Mouse (Mus musculus): ENCODE measurements around the gene Ryr2.
A peak's percentile ranks its signal among the peaks of the same experiment; 100 is the strongest.

The Ryr2 gene

DNA sequence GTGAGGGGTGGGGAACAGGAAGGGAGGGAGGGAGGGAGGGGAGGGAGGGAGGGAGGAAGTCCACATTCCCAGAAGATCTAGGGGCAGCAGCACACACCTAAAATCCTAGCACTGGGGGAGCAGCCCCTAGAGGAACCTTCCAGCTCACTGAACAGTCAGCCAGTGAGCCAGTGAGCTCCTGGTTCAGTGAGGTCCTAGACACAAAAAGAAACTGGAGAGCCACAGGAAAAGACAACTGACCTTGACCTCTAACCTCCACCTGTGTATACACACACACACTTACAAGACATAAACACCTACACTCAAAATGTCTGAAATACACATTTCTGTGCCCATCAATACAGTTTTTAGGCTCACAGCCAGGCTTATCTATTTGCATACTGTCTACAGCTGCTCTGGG, 173.4 kb downstream of the Ryr2 start:
- no peak for DNase-seq

- DNase-seq: no peak
Measured at GRCm38 (mm10) chr13:11928709-11929108, 178.0 kb downstream of the Ryr2 start.

- no peak for DNase-seq
Measured at GRCm38 (mm10) chr13:11927727-11928126, 179.0 kb downstream of the Ryr2 start.

- peak in 1 of 2 experiments; percentile 12 for DNase-seq
Measured at GRCm38 (mm10) chr13:11926720-11927500, 179.8 kb downstream of the Ryr2 start.

- DNase-seq: no peak
Measured at GRCm38 (mm10) chr13:11926215-11926614, 180.5 kb downstream of the Ryr2 start.

- DNase-seq: no peak
Measured at GRCm38 (mm10) chr13:11924732-11925131, 182.0 kb downstream of the Ryr2 start.

GRCm38 (mm10) chr13:11920495-11920894, 186.2 kb downstream of the Ryr2 start:
- DNase-seq: no peak

DNA sequence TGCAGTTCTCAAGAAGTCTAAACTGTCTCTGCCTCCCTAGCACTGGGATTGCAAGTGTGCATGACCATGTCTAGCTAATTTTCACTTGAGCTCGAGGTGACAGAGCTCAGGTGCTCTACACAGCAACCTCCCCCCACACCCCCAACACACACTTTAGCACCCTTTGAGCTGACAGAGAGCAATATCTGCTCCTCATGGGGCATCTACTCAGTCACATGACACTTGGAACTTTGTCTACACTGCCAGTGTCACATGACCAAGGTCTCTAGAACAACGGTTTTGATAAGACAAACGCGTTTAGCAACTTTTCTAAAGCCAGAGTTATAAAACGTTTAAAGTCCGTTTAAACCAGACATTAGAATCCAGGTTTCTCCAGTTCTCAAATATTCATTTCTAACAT, 187.3 kb downstream of the Ryr2 start:
- DNase-seq: no peak

DNA sequence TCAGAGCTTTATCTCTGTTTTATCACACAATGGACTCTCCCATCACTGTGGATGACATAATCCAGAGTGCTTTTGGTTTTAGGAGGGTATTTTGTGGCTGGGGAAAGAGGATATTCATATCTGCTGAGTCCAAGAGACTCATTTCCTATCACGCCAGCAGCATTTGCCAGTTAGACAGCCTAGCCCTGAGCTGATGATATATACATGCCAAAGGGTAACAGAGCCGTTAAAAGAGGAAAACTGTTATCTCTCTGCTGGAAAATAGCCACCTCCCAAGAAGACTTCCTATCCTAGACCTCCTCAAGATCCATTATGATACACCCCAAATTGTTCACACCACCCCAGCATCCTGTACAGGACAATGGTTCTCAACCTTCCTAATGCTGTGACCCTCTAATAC, 191.1 kb downstream of the Ryr2 start:
- DNase-seq: no peak

DNA sequence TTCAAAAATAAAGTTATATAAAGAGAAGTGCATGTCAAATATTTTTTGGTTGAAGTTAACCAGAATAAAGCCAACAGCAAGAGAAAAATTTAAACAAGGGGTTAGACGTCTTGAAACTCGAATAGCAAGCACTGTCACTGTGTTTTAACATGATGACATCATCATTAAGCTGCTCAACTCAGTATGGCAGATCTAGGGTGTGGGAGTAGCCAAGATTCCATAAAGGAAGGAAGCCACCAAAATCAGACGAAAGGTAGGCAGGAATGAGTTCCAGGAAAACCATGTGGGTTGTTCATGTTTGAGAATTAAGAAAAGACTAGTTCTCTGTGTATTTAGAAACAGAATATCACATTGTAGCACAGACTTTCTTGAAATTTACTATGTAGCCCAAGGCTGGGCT, 192.1 kb downstream of the Ryr2 start:
- no peak for DNase-seq

DNA sequence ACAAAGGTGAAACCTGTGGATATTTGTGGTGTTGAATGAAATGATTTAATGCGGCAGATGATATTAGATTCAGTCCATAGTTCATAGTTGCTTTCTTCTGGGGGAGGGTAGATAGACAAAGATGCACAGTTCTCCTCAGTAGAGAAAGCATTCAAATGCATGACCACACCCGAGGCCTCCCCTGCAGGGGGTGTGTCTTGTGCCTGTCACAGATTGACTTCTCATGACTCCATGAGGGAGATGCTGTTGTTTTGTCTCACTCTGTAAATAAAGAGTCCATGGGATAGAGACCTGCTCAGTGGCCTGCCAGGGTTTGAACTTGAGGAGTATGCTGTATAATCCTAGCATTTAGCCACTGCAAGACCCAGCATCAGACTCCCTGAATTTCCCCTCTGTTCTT, 194.5 kb downstream of the Ryr2 start:
- DNase-seq: no peak

DNA sequence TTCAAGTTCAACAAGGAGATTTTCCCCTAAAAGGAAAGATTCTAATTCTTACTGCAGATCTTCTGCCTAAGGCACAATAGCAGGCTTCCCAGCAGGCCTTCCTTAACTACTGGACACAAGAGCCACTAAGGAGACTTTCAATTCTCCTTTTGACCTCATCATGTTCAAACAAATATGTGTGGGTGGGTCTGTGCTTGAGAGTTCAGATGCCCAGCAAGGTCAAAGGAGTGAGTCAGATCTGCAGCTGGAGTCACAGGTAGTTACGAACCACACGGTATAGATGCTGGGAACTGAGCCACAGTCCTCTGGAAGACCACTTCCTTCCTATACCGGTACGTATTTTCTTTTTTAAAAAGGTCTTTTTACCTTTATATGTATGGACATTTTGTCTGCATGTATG, 198.6 kb downstream of the Ryr2 start:
- no peak for DNase-seq

GRCm38 (mm10) chr13:11905126-11905525, 201.6 kb downstream of the Ryr2 start:
- no peak for DNase-seq

DNA sequence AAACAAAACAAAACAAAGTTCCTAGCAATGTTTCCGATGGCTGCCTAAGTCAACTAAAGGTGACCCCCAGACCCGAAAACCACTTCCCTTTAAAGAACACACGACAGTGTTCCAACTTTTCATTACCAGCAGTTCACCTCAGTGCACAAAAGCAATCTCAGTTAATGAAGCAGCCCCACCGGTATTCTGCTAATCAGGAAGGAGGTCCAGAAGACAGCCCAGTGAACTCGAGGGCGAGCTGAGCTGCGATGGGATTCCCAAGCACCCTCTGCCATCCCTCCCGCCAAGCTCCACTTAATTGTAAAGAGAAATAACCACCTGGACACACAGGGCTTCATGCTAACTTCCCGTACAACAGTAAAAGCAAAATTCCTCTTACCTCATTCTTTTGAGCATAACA, 203.5 kb downstream of the Ryr2 start:
- no peak for DNase-seq

- DNase-seq: no peak
Measured at GRCm38 (mm10) chr13:11902856-11903255, 203.9 kb downstream of the Ryr2 start.

DNA sequence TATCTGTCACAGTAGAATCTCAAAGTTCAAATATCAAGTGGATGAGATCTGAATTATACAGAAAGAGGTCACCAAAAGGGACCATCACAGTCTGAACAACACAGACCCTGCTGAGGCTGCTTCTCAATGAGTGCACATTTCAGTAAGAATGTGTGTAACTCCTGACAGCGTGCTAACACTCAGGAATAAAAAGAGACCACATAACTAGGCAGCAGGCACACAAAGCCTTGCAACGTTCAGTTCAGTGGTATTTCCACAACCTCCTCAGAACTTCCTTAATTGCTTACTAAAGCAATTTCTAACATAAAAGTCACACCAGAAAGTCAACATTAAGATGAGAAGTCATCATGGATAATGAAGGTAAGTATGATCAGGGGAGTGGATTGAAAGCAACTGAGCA, 206.1 kb downstream of the Ryr2 start:
- no peak for DNase-seq

- no peak for DNase-seq
Measured at GRCm38 (mm10) chr13:11895631-11896030, 211.1 kb downstream of the Ryr2 start.

DNA sequence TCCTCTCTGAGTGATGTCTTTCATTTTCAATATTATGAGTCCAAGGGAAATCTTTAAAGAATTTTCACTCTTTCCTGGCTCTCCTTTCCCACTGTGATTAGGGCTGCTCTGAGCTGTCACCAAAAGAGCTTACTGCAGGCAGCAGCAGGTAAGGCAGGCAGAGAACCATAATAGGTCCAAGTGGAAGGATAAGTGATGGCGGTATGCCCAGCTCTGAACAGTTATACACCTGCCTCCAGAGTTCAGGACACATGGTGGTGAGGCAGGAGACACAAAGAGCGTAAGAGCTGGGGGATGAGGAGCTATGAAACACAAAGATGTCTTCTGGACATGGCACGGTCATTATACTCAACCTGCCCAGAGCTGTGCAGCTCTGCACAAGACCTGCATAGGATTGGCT, 215.0 kb downstream of the Ryr2 start:
- no peak for DNase-seq

GRCm38 (mm10) chr13:11891115-11891514, 215.6 kb downstream of the Ryr2 start:
- no peak for DNase-seq

GRCm38 (mm10) chr13:11884175-11884574, 222.6 kb downstream of the Ryr2 start:
- DNase-seq: no peak

DNA sequence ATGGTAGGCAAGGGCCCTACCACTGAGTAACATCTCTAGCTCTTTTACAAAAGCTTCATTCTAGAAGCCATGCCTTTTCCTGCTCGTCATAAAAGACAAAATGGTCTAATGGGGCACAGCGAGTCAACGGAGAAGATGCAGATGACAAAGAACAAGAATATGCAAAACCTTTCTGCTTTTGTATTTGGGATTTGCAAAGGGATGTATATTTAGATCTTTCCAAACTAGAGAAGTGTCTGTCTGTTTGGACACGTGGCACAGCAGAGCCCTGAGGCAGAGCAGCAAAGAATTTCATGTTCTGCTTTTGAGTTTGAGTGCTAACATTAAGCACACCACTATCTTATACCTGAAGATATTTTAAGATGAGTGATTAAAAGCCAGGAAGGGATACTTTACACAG, 224.4 kb downstream of the Ryr2 start:
- no peak for DNase-seq

DNA sequence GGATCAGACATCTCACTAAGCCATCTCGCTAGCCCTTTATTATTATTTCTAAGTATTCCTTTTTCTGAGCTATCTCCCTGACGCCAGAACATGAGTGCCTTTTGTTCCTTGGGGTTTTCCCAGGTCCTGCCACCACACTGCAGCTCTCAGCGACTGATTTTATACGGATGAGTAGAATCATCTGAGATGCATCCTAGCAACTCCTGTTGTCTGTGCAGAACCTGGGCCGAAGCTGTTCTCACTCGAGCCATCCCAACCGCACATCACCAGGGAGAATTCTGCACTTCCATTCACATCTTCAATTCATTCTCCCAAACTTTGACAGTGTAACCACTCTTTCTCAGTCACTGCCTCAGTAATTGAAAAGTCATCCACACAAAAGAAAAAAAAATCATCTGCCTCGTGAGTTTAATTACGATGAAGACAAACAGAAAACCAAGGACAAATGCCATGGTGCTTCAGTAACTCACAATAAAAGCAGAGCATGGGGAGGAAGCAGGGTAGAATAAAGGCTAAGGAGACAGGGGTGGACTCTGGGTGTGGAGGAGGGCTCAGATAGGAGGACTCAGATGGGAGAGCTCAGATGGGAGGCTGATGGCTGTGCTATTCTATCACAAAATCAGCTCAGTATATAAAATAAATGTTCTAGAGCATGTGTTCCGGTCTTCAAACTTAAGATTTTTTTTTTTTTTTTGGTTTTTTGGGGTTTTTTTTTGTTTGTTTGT, 226.1 kb downstream of the Ryr2 start:
- DNase-seq: no peak

DNA sequence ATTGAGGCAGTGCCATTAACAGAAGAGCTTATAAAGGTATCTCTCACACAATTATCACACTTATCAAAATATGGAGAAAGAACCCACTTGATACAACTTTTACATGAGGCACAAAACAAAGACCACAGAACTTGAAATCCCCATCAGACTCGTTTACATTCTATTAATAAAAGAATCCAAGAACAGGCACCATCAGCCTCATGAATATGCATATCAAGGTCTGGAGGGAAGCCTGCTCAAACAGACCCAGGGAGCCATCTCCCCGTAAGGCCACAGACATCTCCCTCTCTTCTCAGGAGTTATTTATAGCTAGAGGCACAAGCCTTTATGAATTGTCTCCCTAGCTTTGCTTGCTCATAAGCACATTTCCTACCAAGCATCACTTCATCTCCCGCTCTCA, 227.7 kb downstream of the Ryr2 start:
- no peak for DNase-seq

DNA sequence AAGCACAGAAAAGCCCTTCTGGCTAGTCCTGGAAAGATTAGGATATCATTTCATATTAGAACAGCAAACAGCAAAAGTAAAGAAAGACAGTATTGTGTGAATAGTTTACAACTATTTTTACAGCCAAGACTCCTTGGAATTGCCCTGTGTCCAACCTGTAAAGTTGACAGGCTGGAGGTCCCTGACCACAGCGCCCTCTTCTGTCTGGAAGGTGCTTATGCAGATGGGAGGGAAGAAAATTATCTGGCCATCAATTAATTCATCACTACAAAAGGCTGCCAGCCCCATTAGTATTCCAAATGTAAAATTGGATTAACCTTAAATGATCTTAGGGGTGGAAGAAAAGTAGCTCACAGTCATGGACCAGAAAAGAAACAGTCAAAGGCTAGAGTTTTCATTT, 231.9 kb downstream of the Ryr2 start:
- peak in 1 of 2 experiments; percentile 15 for DNase-seq

DNA sequence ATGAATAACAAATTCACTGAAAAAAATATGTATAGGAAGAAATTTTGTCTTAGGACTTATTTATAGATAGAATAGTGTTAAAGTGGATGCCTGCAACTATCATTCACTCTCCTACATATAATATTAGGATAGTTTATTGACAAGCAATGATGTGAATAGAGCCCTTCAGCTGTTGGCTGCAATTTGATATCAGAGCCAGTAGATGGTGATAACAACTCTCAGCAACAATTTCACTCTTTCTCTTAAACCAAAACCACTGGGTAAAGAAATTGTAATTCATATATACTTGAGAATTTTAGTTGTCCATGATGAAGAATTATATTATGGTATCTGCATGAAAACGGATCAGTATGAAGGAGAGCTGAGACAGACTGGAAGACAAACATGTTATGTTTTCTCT, 236.8 kb downstream of the Ryr2 start:
- no peak for DNase-seq
